Mouse (Mus musculus) C2C12 (cell line): ENCODE results near the gene Slc24a4.

ENCODE experiments used
- CTCF ChIP-seq: IDR thresholded peaks from one replicate; pipeline ENCODE4 v1.5.1; 2011; ENCODE audit not compliant: control insufficient read depth, insufficient read depth, insufficient read length
- FOSL1 ChIP-seq: IDR thresholded peaks from one replicate; pipeline ENCODE4 v1.8.0; 2011; ENCODE audit warnings: mild to moderate bottlenecking, low read length; ENCODE audit not compliant: poor library complexity, insufficient read depth, severe bottlenecking
- MAX ChIP-seq: IDR thresholded peaks from one replicate; pipeline ENCODE4 v1.6.1; 2011; ENCODE audit warnings: mild to moderate bottlenecking, control low read depth
- MYOG ChIP-seq: IDR thresholded peaks from one replicate; pipeline ENCODE4 v1.6.1; 2011; ENCODE audit not compliant: control insufficient read depth, insufficient read length; ENCODE audit errors: extremely low read depth
- USF1 ChIP-seq: IDR thresholded peaks from one replicate; pipeline ENCODE4 v1.6.1; 2011; ENCODE audit warnings: low read depth, mild to moderate bottlenecking, control low read depth, moderate library complexity

- TF ChIP-seq CTCF (no peak), FOSL1 (no peak), USF1 (no peak), MAX (no peak), MYOG (no peak)
Measured at GRCm38 (mm10) chr12:102202901-102203300, 74.4 kb downstream of the Slc24a4 start.
